Mouse (Mus musculus) thymus, postnatal 0 days (tissue): ENCODE data around the gene Bmper. TPM values are rescaled to one million over a fixed set of nuclear protein-coding genes. Genes with fewer than 3 reads are reported as not detected.

Source experiments
- DNase-seq: peaks from one replicate; pipeline ENCODE4 v3.0.0-alpha.2; 2015; ENCODE audit warnings: low spot score
- polyA plus RNA-seq: library from polyadenylated mRNA; unstranded; fragments of >200 nt; fragmentation: Nextera tagmentation; extraction: Ambion mirVana; gene quantifications from 2 replicates; pipeline ENCODE4 v1.2.1, GENCODE M21; 2015

The Bmper gene
- polyA plus RNA-seq, 1 experiment from 2014 or later = 0.39 TPM

- no peak for DNase-seq
Observed at GRCm38 (mm10) chr9:23432631-23433030, 209.8 kb downstream of the Bmper start.

DNA sequence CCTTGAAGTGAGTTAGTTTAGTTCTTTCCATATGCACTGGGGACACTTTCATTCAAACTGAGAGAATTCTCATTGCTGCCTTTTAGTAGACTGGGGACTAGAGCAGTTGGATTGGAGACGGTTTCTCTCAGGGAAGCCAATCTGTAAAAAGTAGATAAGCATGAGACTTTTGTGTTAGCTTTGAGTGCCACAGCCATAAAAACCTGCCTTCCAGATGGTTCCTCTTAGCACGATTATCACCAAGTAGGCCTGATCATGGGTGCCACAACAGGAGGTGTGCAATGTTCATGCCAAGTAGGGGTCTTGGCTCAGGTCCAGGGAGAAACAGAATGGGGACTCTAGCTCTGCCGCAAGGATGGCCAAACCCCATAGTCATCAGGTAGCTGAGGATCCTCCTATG, 210.4 kb downstream of the Bmper start:
- DNase-seq = no peak

GRCm38 (mm10) chr9:23436751-23437150, 213.9 kb downstream of the Bmper start:
- no peak for DNase-seq

DNA sequence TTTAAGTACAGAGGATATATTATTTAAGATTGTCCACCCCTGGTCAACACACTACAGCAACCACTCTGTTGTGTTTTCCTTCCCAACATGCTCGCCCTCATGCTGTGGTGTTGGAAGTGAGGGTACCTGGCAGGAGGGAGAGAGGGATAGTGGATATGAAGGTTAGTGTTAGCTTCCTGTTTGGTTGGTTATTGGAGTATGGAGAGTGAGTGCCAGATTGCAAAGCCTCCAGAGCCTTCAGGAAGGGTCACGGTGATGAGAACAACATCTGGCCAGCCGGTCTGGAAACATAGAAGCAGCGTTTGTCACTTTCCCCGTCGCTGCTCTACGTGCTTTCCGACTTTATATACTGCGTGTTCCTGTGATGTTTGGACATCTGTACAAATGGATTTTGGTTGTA, 215.8 kb downstream of the Bmper start:
- DNase-seq = no peak

DNA sequence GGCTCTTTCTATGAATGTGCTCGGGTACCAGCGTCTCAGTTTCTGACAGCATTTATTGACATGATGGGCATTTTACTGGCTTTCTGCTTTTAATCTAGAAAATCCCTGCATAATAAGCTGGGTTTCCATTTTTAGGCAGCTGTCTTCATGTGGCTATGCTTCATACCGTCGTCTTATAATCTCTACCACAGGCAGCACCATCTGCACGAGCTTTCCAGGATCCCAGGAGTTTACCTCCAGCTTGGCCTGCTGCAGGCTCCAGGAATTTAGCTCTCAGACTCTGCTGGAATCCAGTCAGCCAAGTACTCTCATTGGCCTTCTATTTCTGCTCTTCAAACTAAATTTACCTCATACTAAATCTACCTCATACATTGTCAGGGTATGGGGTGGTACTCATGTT, 219.3 kb downstream of the Bmper start:
- DNase-seq = no peak

DNA sequence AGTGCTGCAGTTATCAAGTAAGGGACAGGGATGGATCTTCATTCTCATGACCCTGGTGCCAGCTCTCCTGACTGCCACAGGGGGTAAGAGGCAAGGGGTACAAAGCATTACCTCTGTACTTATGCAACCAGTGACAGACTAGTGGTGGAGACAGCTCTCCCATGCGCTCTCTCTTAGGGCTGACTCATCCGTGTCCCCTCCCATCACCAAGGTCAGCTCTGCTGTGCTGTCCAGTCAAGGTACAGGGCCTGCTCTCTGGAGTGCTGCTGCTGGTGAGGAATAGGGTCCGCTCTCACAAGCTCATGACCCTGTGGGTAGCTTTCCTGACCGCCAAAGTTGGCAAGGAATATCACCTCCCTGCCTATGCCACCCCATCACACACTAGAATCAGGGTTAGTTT, 222.1 kb downstream of the Bmper start:
- no peak for DNase-seq

DNA sequence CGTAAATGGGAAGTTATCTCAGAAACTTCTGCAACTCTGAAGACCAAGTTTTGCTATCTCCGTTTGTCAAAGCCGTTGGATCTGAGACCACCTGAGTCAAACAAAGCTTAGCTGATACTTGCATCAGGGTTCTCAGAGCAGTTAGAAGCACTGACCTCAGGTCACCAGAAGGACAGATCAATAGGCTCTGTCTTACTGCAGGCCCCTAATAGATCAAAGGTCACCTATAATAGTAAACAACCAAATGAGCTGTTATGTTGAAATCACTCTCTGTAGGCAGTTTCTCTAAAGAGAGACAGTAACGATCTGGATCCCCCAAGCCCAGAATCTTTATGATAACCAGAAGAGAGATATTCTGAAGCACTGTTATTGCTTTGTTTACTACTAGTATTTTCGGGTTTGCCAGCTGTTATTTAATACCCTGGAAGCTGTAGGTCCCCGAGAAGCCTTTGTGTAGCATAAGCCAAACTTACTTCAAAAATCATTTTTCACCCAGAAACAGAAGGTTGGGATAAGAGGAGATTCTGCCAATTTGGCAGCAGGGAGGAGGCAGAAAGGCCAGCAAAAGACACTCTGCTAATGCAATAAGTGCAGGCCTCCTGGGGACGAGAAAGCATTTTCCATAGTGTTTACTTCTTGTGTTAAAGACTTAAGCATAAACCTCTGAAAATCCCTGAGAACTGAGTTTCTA, 224.5 kb downstream of the Bmper start:
- no peak for DNase-seq

GRCm38 (mm10) chr9:23453309-23453708, 230.4 kb downstream of the Bmper start:
- no peak for DNase-seq

DNA sequence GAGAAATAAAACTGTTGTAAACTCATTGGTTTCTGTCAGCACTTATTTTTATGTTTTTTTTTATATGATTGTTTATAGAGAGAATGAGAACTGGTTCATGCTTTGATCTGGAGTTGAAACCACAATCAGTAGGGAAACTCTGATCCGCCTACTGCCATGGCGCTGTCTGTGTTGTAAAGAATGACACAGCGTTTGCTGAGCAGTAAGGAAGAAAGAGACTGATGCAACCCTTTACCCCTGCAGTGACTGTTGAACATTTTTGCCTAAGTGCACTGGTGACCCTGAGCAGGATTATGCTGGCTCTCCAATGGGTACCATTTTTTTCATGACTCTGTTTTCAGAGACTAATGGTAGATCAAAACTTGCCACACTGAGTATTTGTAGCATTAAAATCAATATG, 234.3 kb downstream of the Bmper start:
- no peak for DNase-seq

DNA sequence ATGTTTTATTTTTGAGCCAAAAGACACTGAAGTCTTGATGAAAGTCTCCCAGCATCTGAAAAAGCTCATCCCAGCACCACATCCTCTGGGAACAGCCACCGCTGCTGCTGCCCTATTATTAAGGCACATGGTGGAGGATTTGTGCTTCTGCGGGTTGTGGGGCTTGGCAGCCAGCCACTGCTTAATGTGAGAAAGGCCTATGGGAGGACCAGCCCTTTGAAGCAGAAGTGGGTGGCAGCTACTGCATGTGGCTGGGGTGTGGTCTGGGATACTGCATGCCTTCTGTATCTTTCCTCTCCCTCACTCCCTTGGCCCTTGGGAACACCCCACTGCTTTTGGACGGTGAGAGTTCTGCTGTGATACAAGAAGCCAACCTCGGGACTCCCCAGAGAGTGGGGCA, 237.8 kb downstream of the Bmper start:
- DNase-seq = no peak

DNA sequence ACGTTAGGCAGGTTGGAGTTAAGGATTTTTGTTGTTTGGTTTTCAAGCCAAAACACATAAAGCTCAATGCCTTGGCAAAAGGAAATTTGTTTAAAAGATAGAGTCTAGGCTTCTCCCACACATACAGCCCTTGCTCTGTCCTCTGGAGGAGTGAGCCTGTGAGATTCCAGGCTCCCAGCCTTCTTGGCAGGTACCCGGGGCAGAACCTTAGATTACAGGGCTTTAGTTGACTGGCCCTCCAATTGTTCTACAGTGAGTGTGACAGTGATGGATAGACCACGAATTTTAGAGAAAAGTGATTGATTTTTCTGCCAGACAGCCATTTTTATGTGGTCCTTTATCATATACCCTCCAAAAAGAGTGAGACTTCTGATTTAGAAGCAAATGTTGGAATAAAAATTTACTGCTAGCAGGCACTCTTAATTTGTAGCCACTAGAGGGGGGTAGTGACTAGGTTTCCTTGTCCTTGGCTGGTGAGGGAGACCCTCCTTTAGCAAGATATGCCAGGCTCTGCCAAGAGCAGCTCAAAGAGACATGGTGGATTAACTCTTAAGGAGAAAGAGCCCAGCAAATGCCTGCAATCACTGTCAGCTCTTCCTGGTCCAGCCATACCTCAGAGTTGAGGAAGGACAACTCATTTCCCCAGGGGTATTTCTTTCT, 240.2 kb downstream of the Bmper start:
- no peak for DNase-seq

DNA sequence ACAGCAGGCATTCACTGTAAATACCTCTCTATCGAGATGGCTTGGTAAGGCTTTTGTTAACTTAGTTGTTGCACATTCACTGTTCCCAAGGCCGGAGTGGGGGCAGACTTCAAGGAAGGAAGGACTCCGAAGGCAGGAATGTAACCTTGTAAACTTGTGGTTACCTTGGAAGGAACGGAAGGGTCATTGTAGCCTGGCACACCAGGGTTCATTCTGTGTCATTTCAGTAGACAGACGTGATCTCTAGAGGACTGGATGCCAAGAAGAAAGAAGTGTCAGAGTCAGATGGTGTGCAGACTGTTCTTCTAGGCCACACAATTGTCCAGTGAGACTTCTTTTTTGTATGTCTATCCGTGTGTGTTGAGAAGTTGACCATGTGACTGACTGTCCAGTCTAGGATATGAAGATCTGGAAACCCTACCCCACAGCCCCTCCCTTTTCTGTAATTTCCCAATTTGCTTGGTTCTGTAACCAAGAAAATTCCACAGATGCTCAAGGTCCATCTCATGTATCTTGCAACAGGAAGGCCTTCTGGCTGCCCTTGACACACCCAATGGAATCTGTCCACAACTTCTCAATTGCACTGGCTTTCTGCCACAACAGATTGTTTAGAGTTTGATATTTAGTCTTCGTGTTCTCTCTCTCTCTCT, 242.2 kb downstream of the Bmper start:
- no peak for DNase-seq

GRCm38 (mm10) chr9:23469886-23470285, 247.0 kb downstream of the Bmper start:
- DNase-seq = no peak

GRCm38 (mm10) chr9:23485851-23486250, 263.0 kb downstream of the Bmper start:
- no peak for DNase-seq

- DNase-seq = no peak
Observed at GRCm38 (mm10) chr9:23486725-23487378, 264.0 kb downstream of the Bmper start.

DNA sequence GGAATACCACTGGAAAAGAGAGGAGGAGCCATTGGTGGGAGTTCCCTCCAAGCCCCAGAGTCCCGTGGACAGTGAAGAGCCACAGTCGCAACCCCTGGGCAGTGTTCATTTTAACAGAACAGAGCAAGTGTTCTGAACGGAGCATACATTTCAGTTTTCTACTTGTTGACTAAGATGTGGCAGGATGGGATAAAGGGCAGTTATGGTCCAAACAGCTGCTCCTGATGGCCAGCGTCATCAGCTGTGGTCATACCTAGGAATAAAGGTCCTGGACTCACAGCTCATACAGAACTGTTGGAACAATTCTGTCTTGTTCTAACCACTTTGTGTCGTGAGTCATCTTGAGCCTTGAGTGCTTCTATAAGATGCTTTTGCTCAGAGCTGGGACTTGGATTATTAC, 265.4 kb downstream of the Bmper start:
- DNase-seq = no peak

GRCm38 (mm10) chr9:23495400-23495799, 272.5 kb downstream of the Bmper start:
- no peak for DNase-seq

DNA sequence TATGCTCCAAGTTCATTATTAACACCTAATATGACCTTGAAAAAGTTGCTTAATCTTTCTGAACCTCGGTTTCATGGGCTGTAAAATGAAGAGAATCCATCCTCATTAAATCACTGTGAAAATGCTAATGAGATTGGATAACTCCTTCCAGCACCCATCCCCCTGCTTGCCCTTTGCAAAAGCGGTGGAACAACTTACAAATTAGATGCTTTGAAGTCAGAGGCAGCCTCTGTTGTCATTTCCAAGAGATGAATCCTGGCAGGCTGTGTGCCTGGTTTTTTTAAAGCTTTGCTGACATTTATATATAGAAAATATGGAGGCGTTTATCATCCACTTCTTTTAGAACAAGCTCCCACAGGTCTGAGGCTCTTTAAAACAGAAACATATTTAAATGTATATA, 274.8 kb downstream of the Bmper start:
- no peak for DNase-seq

GRCm38 (mm10) chr9:23533870-23534269, 311.0 kb downstream of the Bmper start:
- DNase-seq = no peak
